Mouse (Mus musculus) lung, postnatal 0 days (tissue): ENCODE results near the gene Flnc.

Source experiments
- CTCF ChIP-seq: IDR thresholded peaks from 2 replicates; pipeline ENCODE4 v1.5.1; 2016; ENCODE audit warnings: antibody characterized with exemption, mild to moderate bottlenecking
- EP300 ChIP-seq: IDR thresholded peaks from 2 replicates; pipeline ENCODE4 v1.6.1; 2016; ENCODE audit warnings: antibody characterized with exemption, mild to moderate bottlenecking, control low read depth

DNA sequence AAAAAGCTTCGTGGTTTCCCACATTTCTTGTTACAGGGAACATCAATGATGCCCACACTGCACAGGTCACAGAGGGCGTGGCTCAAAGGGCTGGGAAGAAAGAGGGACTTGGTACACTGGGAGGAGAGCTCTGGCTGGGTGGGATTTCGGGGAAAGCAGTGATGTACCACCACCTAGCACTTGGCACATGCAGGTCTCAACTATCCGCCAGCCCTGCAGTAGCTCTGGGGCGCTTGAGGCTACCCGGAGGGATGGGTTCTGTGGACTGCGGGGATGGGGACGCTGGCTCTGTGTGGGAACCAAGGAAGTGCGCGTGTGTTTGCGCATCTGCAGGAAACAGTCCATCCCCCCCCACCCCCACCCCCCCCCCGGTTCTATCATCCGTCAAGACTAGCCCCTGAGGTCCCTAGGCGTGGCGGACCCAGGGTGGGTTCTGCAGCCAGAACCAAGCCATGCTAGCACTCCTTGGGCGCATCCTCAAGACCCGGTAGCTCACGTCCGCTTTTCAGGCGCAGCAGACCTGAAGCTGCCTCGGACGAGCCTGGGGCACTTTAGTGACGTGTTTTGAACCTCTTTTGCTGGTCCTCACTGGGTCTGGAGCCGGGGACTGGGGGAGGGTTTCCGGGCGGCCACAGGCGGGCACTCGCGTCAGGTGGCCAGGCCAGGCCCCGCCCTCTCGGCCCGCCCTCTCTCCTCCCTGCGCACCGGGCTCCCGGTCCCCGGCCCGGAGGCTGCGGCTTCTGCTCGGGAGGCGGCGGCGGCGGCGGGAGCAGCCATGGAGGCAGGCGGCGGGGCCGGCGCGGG is 36.9 kb upstream of the Flnc start, which contains the start of gene Ccdc136:
- TF ChIP-seq CTCF (no peak), EP300 (no peak)
